Mouse (Mus musculus) embryonic facial prominence, embryonic 14.5 days (tissue): ENCODE measurements at regions not wholly inside any gene's neighbourhood (a gene's known extent, or its start where the extent isn't known, plus 50 kb on each side); places are given as distances from the start of the nearest gene placed in this dataset.

Experiments
- ATAC-seq: fragments of 200-750 bp; cut with Nextera tagmentation; 2 replicates; pipeline ENCODE4 v1.8.0; 2017; ENCODE audit warnings: low read depth, moderate number of reproducible peaks, moderate TSS enrichment
- DNase-seq: peaks from one replicate; pipeline ENCODE4 v3.0.0-alpha.2; 2015; ENCODE audit warnings: low spot score
- H3K27ac ChIP-seq: fragments of 300-500 bp; sonication (generic); replicated peaks from 2 replicates; pipeline ENCODE4 v1.5.1; 2014; ENCODE audit warnings: low read depth, mild to moderate bottlenecking, low read length, moderate library complexity
- H3K27me3 ChIP-seq: fragments of 300-500 bp; sonication (generic); replicated peaks from 2 replicates; pipeline ENCODE4 v1.6.1; 2014; ENCODE audit warnings: low read length; ENCODE audit not compliant: control insufficient read depth, insufficient read depth
- H3K36me3 ChIP-seq: fragments of 300-500 bp; sonication (generic); 2 replicates; pipeline ENCODE4 v1.6.1; 2014; ENCODE audit warnings: low read length, mixed read lengths; ENCODE audit not compliant: control insufficient read depth, insufficient read depth
- H3K4me1 ChIP-seq: fragments of 300-500 bp; sonication (generic); 2 replicates; pipeline ENCODE4 v1.6.1; 2014; ENCODE audit warnings: antibody characterized with exemption, low read length; ENCODE audit not compliant: control insufficient read depth, insufficient read depth
- H3K4me2 ChIP-seq: fragments of 300-500 bp; sonication (generic); 2 replicates; pipeline ENCODE4 v1.6.1; 2014; ENCODE audit warnings: low read depth, mild to moderate bottlenecking, low read length, moderate library complexity, mixed read lengths
- H3K4me3 ChIP-seq: fragments of 300-500 bp; sonication (generic); 2 replicates; pipeline ENCODE4 v1.5.1; 2014; ENCODE audit warnings: low read depth, mild to moderate bottlenecking, low read length
- H3K9ac ChIP-seq: fragments of 300-500 bp; sonication (generic); 2 replicates; pipeline ENCODE4 v1.6.1; 2014; ENCODE audit warnings: low read depth, mild to moderate bottlenecking, low read length, moderate library complexity, mixed read lengths
- H3K9me3 ChIP-seq: fragments of 300-500 bp; sonication (generic); 2 replicates; pipeline ENCODE4 v1.6.1; 2016; ENCODE audit warnings: low read length; ENCODE audit not compliant: control insufficient read depth
- WGBS: fragments of 180-500 bp; shearing (Covaris S2); extraction: QIAGEN DNeasy Blood & Tissue Kit; methylation state at CpG from one replicate; pipeline ENCODE4 v1.1.7; 2014; 5-methylcytosine and 5-hydroxymethylcytosine counted together

- H3K4me1 ChIP-seq = peaks cover 8% of the 10 kb centered on the region; the same call in 1 of the 2 replicates
- no peaks in the 10 kb centered on the region for H3K9me3 ChIP-seq
- peak overlapping the region; percentile 11; the same call in 1 of the 2 replicates for H3K4me2 ChIP-seq
- ATAC-seq = 0 out of 2 replicates have a peak, but pooled peaks have one; percentile 41
- H3K9ac ChIP-seq = no peak overlapping the region
- no peaks in the 10 kb centered on the region for H3K36me3 ChIP-seq
- no peaks in the 10 kb centered on the region; the same call in 1 of the 2 replicates for H3K27me3 ChIP-seq
- 30% methylated on average over 11 of the region's 11 CpGs for WGBS
- H3K27ac ChIP-seq = no peak overlapping the region
- H3K4me3 ChIP-seq = no peak overlapping the region
- peak; percentile 48 for DNase-seq
Measured at GRCm38 (mm10) chr2:63856462-63857054, 241.3 kb downstream of the Fign start.

- DNase-seq (no peak), ATAC-seq (no peak)
- no peak overlapping the region for H3K4me2 ChIP-seq
- H3K4me1 ChIP-seq = peaks cover 8% of the 10 kb centered on the region; the same call in 1 of the 2 replicates
- no peak overlapping the region for H3K4me3 ChIP-seq
- no peak overlapping the region for H3K9ac ChIP-seq
- H3K36me3 ChIP-seq = no peaks in the 10 kb centered on the region
- no peaks in the 10 kb centered on the region for H3K9me3 ChIP-seq
- H3K27ac ChIP-seq = no peak overlapping the region
- WGBS = 39% methylated on average over 5 of the region's 5 CpGs
- H3K27me3 ChIP-seq = no peaks in the 10 kb centered on the region; the same call in 1 of the 2 replicates
Measured at GRCm38 (mm10) chr2:63855476-63855875, 242.4 kb downstream of the Fign start.

GRCm38 (mm10) chr2:63854198-63854875, 243.5 kb downstream of the Fign start:
- H3K27ac ChIP-seq = no peak overlapping the region
- no peaks in the 10 kb centered on the region for H3K36me3 ChIP-seq
- no peaks in the 10 kb centered on the region; the same call in 1 of the 2 replicates for H3K27me3 ChIP-seq
- H3K9ac ChIP-seq = no peak overlapping the region
- DNase-seq (no peak), ATAC-seq (0 out of 2 replicates have a peak, but pooled peaks have one; percentile 12)
- H3K9me3 ChIP-seq = no peaks in the 10 kb centered on the region
- H3K4me2 ChIP-seq = no peak overlapping the region
- H3K4me1 ChIP-seq = peaks cover 8% of the 10 kb centered on the region; the same call in 1 of the 2 replicates
- no peak overlapping the region for H3K4me3 ChIP-seq
- 11% methylated on average over 1 of the region's 1 CpGs for WGBS

- WGBS = 50% methylated on average over 10 of the region's 10 CpGs
- Histone ChIP-seq H3K4me3 (no peak overlapping the region), H3K27me3 (no peaks in the 10 kb centered on the region; the same call in 1 of the 2 replicates), H3K4me1 (peaks cover 8% of the 10 kb centered on the region; the same call in 1 of the 2 replicates), H3K4me2 (no peak overlapping the region), H3K9ac (no peak overlapping the region), H3K27ac (no peak overlapping the region), H3K9me3 (no peaks in the 10 kb centered on the region), H3K36me3 (no peaks in the 10 kb centered on the region)
- ATAC-seq = no peak
- DNase-seq = no peak
Measured at GRCm38 (mm10) chr2:63853226-63853625, 244.6 kb downstream of the Fign start.

- DNase-seq = no peak
- WGBS = 48% methylated on average over 6 of the region's 6 CpGs
- H3K36me3 ChIP-seq = no peaks in the 10 kb centered on the region
- H3K9ac ChIP-seq = no peak overlapping the region
- no peak overlapping the region for H3K4me2 ChIP-seq
- H3K27me3 ChIP-seq = no peaks in the 10 kb centered on the region
- H3K27ac ChIP-seq = no peak overlapping the region
- peak; percentile 41; the same call in 1 of the 2 replicates for ATAC-seq
- H3K4me1 ChIP-seq = peaks cover 8% of the 10 kb centered on the region; the same call in 1 of the 2 replicates
- H3K9me3 ChIP-seq = no peaks in the 10 kb centered on the region
- H3K4me3 ChIP-seq = no peak overlapping the region
Measured at GRCm38 (mm10) chr2:63852287-63852686, 245.6 kb downstream of the Fign start.

GRCm38 (mm10) chr2:63850033-63850432, 247.8 kb downstream of the Fign start:
- Histone ChIP-seq H3K4me2 (no peak overlapping the region), H3K27ac (no peak overlapping the region), H3K36me3 (no peaks in the 10 kb centered on the region), H3K27me3 (no peaks in the 10 kb centered on the region), H3K9me3 (0 out of 2 replicates have a peak, but pooled peaks cover 4% of the 10 kb centered on the region), H3K4me3 (no peak overlapping the region), H3K9ac (no peak overlapping the region), H3K4me1 (peaks cover 8% of the 10 kb centered on the region; the same call in 1 of the 2 replicates)
- ATAC-seq (no peak), DNase-seq (no peak)
- 84% methylated on average over 5 of the region's 5 CpGs for WGBS

GRCm38 (mm10) chr2:63849486-63849885, 248.4 kb downstream of the Fign start:
- H3K36me3 ChIP-seq = no peaks in the 10 kb centered on the region
- H3K4me1 ChIP-seq = peaks cover 8% of the 10 kb centered on the region; the same call in 1 of the 2 replicates
- 76% methylated on average over 6 of the region's 6 CpGs for WGBS
- no peak overlapping the region for H3K4me3 ChIP-seq
- H3K9me3 ChIP-seq = 0 out of 2 replicates have a peak, but pooled peaks cover 4% of the 10 kb centered on the region
- no peak overlapping the region for H3K4me2 ChIP-seq
- no peak overlapping the region for H3K27ac ChIP-seq
- DNase-seq = no peak
- no peak overlapping the region for H3K9ac ChIP-seq
- no peak for ATAC-seq
- no peaks in the 10 kb centered on the region for H3K27me3 ChIP-seq

- ATAC-seq (0 out of 2 replicates have a peak, but pooled peaks have one; percentile 30), DNase-seq (peak; percentile 56)
- WGBS = 72% methylated on average over 4 of the region's 4 CpGs
- H3K36me3 ChIP-seq = no peaks in the 10 kb centered on the region
- H3K27me3 ChIP-seq = no peaks in the 10 kb centered on the region
- no peak overlapping the region for H3K4me3 ChIP-seq
- H3K4me2 ChIP-seq = no peak overlapping the region
- H3K4me1 ChIP-seq = peaks cover 14% of the 10 kb centered on the region
- no peak overlapping the region for H3K9ac ChIP-seq
- no peaks in the 10 kb centered on the region for H3K9me3 ChIP-seq
- no peak overlapping the region for H3K27ac ChIP-seq
Measured at GRCm38 (mm10) chr2:63832041-63832714, 265.7 kb downstream of the Fign start.
